In genomic region chr8:118190866-118191265, GRCm38 (mm10) we compare ENCODE assay signal across 17 mouse cellular contexts.
DNase-seq lines count a peak whose midpoint lies in the region; ATAC-seq lines count a peak whose summit lies in the region.
"Had no signal": no experiment of that assay in that cellular context is flagged by ENCODE, and none has a peak within 500 bp of the region (broad histone marks: within the 10 kb centered on the region; RNA-seq: fewer than 3 reads in every experiment).

No protein-coding gene starts in this region.

- peak; percentile 41 for ATAC-seq in frontal cortex, adult (ENCODE audit: low TSS enrichment)
- ATAC-seq in heart, embryonic 14.5 days (ENCODE audit: insufficient number of reproducible peaks, insufficient read depth, low FRiP score, low read depth), result peak; percentile 77
- ATAC-seq in hindbrain, embryonic 14.5 days (ENCODE audit: low FRiP score), result no peak
- ATAC-seq: hindbrain, embryonic 16.5 days; midbrain, embryonic 13.5 days had no signal

- no peak for DNase-seq in frontal cortex, postnatal 36 days (ENCODE audit: low spot score in 2 of 2)
- peak; percentile 38 to 56 for DNase-seq in right cerebral cortex, postnatal 10 days (ENCODE audit: low spot score in 2 of 2)
- no peak for DNase-seq in right cerebral cortex, postnatal 14 days
- DNase-seq in hindbrain, embryonic 14.5 days (ENCODE audit: low spot score), result no peak
- DNase-seq in kidney, adult 18-20 months, result no peak
- DNase-seq in B cell, adult 2 months, result no peak
- DNase-seq: adrenal gland, adult 8-10 months; cerebellum, postnatal 10 days; kidney, adult 9 months; lung, postnatal 14 days; spleen, adult 18-20 months had no signal

- no peaks in the 10 kb centered on the region for H3K27me3 ChIP-seq in heart, embryonic 14.5 days (ENCODE audit: control insufficient read depth, insufficient read depth, low read length)
- no peaks in the 10 kb centered on the region for H3K27me3 ChIP-seq in hindbrain, embryonic 14.5 days (ENCODE audit: control insufficient read depth, insufficient read depth, low read length)
- H3K27me3 ChIP-seq: forebrain, embryonic 12.5 days; midbrain, embryonic 13.5 days had no signal

- peaks cover 24% of the 10 kb centered on the region in 2 experiments for H3K4me1 ChIP-seq in heart, embryonic 14.5 days (ENCODE audit: control insufficient read depth in 2 of 2, insufficient read depth in 2 of 2, low read length in 2 of 2)
- H3K4me1 ChIP-seq in hindbrain, embryonic 14.5 days (replicated peaks; ENCODE audit: control insufficient read depth, insufficient read depth, low read length), result no peaks in the 10 kb centered on the region
- H3K4me1 ChIP-seq: midbrain, embryonic 13.5 days had no signal

- no peaks in the 10 kb centered on the region for H3K36me3 ChIP-seq in heart, embryonic 14.5 days (ENCODE audit: control insufficient read depth, insufficient read depth, low read length)
- no peaks in the 10 kb centered on the region for H3K36me3 ChIP-seq in hindbrain, embryonic 14.5 days (replicated peaks; ENCODE audit: control insufficient read depth, insufficient read depth)
- H3K36me3 ChIP-seq: forebrain, embryonic 12.5 days; midbrain, embryonic 13.5 days had no signal

- WGBS in heart, embryonic 14.5 days, result 15% methylated on average over 6 of the region's 6 CpGs
- WGBS in hindbrain, embryonic 14.5 days, result 86% methylated on average over 6 of the region's 6 CpGs

- peak overlapping the region; percentile 52 to 83 for H3K27ac ChIP-seq in heart, embryonic 14.5 days (replicated peaks in 1 of 2; ENCODE audit: control insufficient read depth in 1 of 2, insufficient read depth in 1 of 2, low read depth in 2 of 2, low read length in 2 of 2)
- no peak overlapping the region for H3K27ac ChIP-seq in hindbrain, embryonic 14.5 days
- H3K27ac ChIP-seq: forebrain, embryonic 12.5 days; liver, embryonic 14.5 days; midbrain, embryonic 13.5 days had no signal

- H3K9me3 ChIP-seq in heart, embryonic 14.5 days (ENCODE audit: control insufficient read depth, low read length), result no peaks in the 10 kb centered on the region
- no peaks in the 10 kb centered on the region for H3K9me3 ChIP-seq in hindbrain, embryonic 14.5 days (ENCODE audit: control insufficient read depth, low read length)
- H3K9me3 ChIP-seq: forebrain, embryonic 12.5 days; midbrain, embryonic 13.5 days had no signal

- H3K4me2 ChIP-seq in heart, embryonic 14.5 days (ENCODE audit: low read length), result peak overlapping the region; percentile 45
- H3K4me2 ChIP-seq in hindbrain, embryonic 14.5 days (replicated peaks), result no peak overlapping the region
- H3K4me2 ChIP-seq: forebrain, embryonic 12.5 days; midbrain, embryonic 13.5 days had no signal

- H3K9ac ChIP-seq in heart, embryonic 14.5 days (ENCODE audit: low read length), result no peak overlapping the region
- no peak overlapping the region for H3K9ac ChIP-seq in hindbrain, embryonic 14.5 days
- H3K9ac ChIP-seq: forebrain, embryonic 12.5 days; liver, embryonic 14.5 days; midbrain, embryonic 13.5 days had no signal

- H3K4me3 ChIP-seq in heart, embryonic 14.5 days (ENCODE audit: control insufficient read depth in 1 of 2, insufficient read depth in 1 of 2, low read depth in 1 of 2, low read length in 2 of 2), result no peak overlapping the region
- no peak overlapping the region for H3K4me3 ChIP-seq in hindbrain, embryonic 14.5 days (replicated peaks; ENCODE audit: low read length)
- H3K4me3 ChIP-seq: forebrain, embryonic 12.5 days; midbrain, embryonic 13.5 days had no signal

Comparison
In these comparisons a context has a peak if more than half of its experiments do, and no peak if none do; other contexts are left out.
1. DNase-seq: peak in right cerebral cortex, postnatal 10 days (2 of 2); none in frontal cortex, postnatal 36 days (0 of 2), right cerebral cortex, postnatal 14 days (single experiment), hindbrain, embryonic 14.5 days (single experiment), kidney, adult 18-20 months (single experiment) and B cell, adult 2 months (0 of 2).